Mouse (Mus musculus): Measurements from ENCODE around the gene Parn. TPM values are rescaled to one million over a fixed set of nuclear protein-coding genes. Genes with fewer than 3 reads are reported as not detected.
"Not testable (repeated sequence)": the region's sequence is repeated elsewhere in the genome, so short reads cannot be mapped to it uniquely, and the experiment has no call there.

Parn gene
- 10 to 100 TPM; 21.0 to 22.8 TPM for total RNA-seq (2021)
- long read RNA-seq, experiment 1, transcript Parn-201 (24 exons, 2,906 nt) = major isoform, 19 of 33 reads
- long read RNA-seq, experiment 1, partial matches to known transcripts = 4 of 33 reads
- long read RNA-seq, experiment 1, other reads (novel, unspliced or antisense) = 10 of 33 reads
- long read RNA-seq, experiment 2, transcript Parn-201 (24 exons, 2,906 nt) = major isoform, 17 of 32 reads
- long read RNA-seq, experiment 2, partial matches to known transcripts = 3 of 32 reads
- long read RNA-seq, experiment 2, other reads (novel, unspliced or antisense) = 12 of 32 reads

GRCm38 (mm10) chr16:13667878-13668343 lies at the start of gene Parn:
Gene Parn (minus strand): TSS chr16:13668170.
- peak; percentile 93 to 97 for DNase-seq (ENCODE audit: extremely low spot score in 1 of 2, low spot score in 2 of 2)
- peak within 1 kb of the TSS; percentile 95 for H3K27ac ChIP-seq
- H3K4me3 ChIP-seq = peak within 1 kb of the TSS; percentile 79
- TF ChIP-seq CTCF (IDR thresholded peaks at IDR 0.05) = no peak; the same call in 1 of the 2 replicates
- intact Hi-C loops (cut with DNase I) = no loop called here

- TF ChIP-seq CTCF (IDR thresholded peaks at IDR 0.05) = no peak
- H3K27ac ChIP-seq = no peak overlapping the region
- DNase-seq (ENCODE audit: extremely low spot score in 1 of 2, low spot score in 2 of 2) = no peak
- intact Hi-C loops (cut with DNase I) = no loop called here
- H3K4me3 ChIP-seq = no peak overlapping the region
Observed at GRCm38 (mm10) chr16:13716821-13717553, 49.0 kb upstream of the Parn start.

GRCm38 (mm10) chr16:13714910-13715309 lies 46.9 kb upstream of the Parn start:
- no peak for DNase-seq (ENCODE audit: extremely low spot score in 1 of 2, low spot score in 2 of 2)
- intact Hi-C loops (cut with DNase I) = no loop called here
- TF ChIP-seq CTCF (IDR thresholded peaks at IDR 0.05) = no peak
- Histone ChIP-seq H3K27ac (no peak overlapping the region), H3K4me3 (no peak overlapping the region)

- no peak for DNase-seq (ENCODE audit: extremely low spot score in 1 of 2, low spot score in 2 of 2)
- no peak overlapping the region for H3K4me3 ChIP-seq
- no peak overlapping the region for H3K27ac ChIP-seq
- intact Hi-C loops (cut with DNase I) = no loop called here
- TF ChIP-seq CTCF (IDR thresholded peaks at IDR 0.05) = no peak
Observed at GRCm38 (mm10) chr16:13704676-13705075, 36.7 kb upstream of the Parn start.

GRCm38 (mm10) chr16:13702184-13702583 lies 34.2 kb upstream of the Parn start:
- no peak overlapping the region for H3K27ac ChIP-seq
- intact Hi-C loops (cut with DNase I) = no loop called here
- no peak for DNase-seq (ENCODE audit: extremely low spot score in 1 of 2, low spot score in 2 of 2)
- H3K4me3 ChIP-seq = no peak overlapping the region
- TF ChIP-seq CTCF (IDR thresholded peaks at IDR 0.05) = no peak

GRCm38 (mm10) chr16:13698998-13699397 lies 31.0 kb upstream of the Parn start:
- no peak overlapping the region for H3K4me3 ChIP-seq
- no peak for DNase-seq (ENCODE audit: extremely low spot score in 1 of 2, low spot score in 2 of 2)
- H3K27ac ChIP-seq = no peak overlapping the region
- intact Hi-C loops (cut with DNase I) = no loop called here
- TF ChIP-seq CTCF (IDR thresholded peaks at IDR 0.05) = peak; percentile 27

DNA sequence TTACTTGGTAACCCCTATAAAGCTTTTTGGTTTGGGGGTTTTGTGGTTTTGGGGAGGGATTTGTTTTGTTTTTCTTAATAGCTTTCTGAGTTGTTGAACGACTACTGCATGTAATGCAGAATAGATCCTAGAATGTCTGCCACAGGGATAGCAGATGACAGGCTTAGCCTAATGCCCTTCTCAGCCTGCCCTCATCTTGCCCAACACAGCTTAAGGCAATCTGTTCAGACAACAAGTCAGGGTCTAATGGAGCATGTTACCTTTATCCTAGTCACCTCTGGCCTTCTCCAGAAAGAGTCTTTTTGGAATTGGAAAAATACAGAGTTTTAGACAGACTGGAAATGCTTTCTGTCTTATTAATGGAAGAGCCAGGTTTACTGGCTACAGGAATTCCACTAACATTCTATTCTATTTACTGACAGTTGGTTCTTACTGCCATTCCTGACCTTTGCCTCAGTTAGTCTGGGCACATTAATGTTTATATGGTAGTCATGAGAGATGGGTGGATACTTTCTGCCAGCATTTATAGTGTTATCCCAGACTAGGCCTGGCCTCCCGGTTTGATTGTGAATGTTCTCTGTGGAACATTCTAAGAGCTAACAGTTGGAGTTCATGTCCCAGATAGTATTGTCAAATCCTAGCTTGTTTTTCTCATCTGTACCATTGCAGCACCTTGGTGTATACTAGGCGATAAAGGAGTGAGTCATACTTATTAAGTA lies 10.8 kb upstream of the Parn start:
- TF ChIP-seq CTCF (IDR thresholded peaks at IDR 0.05) = no peak
- DNase-seq (ENCODE audit: extremely low spot score in 1 of 2, low spot score in 2 of 2) = no peak
- intact Hi-C loops (cut with DNase I) = no loop called here
- no peak overlapping the region for H3K4me3 ChIP-seq
- no peak overlapping the region for H3K27ac ChIP-seq

DNA sequence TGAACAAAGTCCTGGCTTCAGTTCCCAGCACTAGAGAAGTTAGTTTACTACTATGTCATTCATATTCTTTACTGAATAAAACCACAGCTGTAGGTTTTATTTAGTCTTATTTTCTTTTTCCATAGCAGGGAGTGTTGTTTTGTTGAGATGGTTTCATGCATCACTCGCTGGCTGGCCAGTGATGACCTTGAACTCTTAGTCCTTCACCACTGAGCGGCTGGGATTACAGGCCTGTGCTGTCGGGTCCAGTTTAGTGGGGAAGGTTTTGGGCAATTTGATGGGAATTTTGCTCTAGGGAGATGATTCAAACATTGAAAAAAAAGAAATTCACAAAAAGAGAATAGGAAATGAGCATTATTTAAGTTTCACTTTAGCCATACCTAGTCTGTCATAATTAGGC lies 6.5 kb upstream of the Parn start:
- Histone ChIP-seq H3K27ac (no peak overlapping the region), H3K4me3 (no peak overlapping the region)
- no peak for DNase-seq (ENCODE audit: extremely low spot score in 1 of 2, low spot score in 2 of 2)
- intact Hi-C loops (cut with DNase I) = no loop called here
- TF ChIP-seq CTCF (IDR thresholded peaks at IDR 0.05) = no peak

- Histone ChIP-seq H3K27ac (no peak overlapping the region), H3K4me3 (no peak overlapping the region)
- no peak for TF ChIP-seq CTCF (IDR thresholded peaks at IDR 0.05)
- intact Hi-C loops (cut with DNase I) = no loop called here
- DNase-seq (ENCODE audit: extremely low spot score in 1 of 2, low spot score in 2 of 2) = no peak
Observed at GRCm38 (mm10) chr16:13673114-13673513, 5.1 kb upstream of the Parn start.

DNA sequence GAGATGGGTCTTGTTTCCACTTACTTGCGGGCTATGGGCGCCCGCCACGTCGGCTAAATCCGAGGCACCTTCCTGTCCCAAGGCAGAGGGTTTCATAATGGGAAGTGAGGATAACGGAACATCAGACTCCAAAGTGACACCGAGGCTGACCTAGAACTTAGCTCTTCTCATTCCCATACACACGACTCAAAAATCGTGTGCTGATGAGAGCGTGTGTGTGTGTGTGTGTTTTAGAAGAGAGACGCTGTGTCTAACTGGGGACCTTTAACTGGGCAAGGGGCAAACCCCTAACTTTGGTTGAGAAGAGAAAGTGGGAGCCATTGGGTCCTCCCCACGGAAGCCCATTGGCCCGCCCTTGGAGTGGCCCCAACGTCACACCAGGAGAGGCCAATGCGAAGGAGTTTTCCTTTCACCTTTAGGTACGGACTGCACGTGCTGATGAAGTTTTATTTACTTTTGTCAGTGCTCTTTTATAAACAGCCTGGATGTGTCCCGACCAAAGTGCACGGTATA lies 4.5 kb upstream of the Parn start:
- intact Hi-C loops (cut with DNase I) = no loop called here
- H3K27ac ChIP-seq = peak overlapping the region; percentile 90
- peak overlapping the region; percentile 87 for H3K4me3 ChIP-seq
- TF ChIP-seq CTCF (IDR thresholded peaks at IDR 0.05) = no peak
- DNase-seq (ENCODE audit: extremely low spot score in 1 of 2, low spot score in 2 of 2) = peak; percentile 20 to 26

DNA sequence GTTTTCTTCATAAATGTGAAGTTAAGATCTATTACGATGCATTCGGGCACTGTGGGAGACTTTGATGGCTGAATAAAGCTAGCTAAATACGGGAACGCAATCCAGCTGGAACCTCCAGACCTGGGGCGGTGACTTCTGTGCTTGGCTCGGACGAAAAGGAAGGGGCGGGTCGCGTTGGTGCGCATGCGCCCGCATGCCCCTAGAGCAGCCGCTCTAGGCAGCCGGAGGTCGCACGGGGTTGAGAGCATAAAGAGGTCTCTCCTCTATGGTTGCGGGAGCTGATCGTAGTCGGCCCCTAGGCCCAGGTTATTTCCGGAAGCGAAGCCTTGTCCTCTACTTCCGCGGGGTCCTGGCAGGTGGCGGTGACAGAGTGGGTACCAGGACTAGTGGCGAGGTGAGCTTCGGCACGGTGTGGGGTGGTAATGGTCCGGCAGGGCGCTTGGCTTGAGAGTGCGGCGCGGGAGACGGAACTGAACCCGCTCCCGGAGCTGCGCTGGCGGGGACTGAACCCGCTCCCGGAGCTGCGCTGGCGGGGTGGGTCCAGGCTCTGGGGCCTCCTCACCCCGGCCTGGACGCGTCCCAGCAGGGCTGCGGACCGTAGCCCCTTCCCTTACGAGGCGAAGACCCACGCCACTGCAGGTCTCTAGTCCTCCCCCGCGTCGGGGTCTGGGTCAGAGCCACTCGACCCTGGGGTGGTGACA lies 3.9 kb upstream of the Parn start, which contains the start of the genes Bfar and 3110001I22Rik:
Bfar (plus strand) TSS at position 174 of the 701 bp plus-strand sequence.
3110001I22Rik (plus strand) TSS at position 245 of the 701 bp plus-strand sequence.
- Histone ChIP-seq H3K27ac (peak within 1 kb of the TSS; percentile 90), H3K4me3 (peak within 1 kb of the TSS; percentile 87)
- DNase-seq (ENCODE audit: extremely low spot score in 1 of 2, low spot score in 2 of 2) = peak; percentile 83 to 90
- no peak for TF ChIP-seq CTCF (IDR thresholded peaks at IDR 0.05)
- intact Hi-C loops (cut with DNase I) = no loop called here

DNA sequence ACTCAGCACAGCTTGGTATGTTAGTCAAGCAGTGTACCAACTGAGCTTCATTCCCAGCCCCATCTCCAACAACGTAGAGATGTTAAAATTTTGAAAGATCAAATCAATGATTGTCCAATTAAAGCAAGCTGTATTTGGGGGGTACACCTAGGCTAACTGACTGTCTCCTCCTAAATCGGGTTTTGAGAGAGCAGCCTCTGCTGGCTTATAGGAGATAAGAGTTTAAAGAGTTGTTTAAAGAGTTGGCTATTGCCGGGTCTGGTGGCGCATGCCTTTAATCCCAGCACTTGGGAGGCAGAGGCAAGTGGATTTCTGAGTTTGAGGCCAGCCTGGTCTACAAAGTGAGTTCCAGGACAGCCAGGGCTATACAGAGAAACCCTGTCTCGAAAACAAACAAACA lies 2.9 kb upstream of the Parn start:
- DNase-seq (ENCODE audit: extremely low spot score in 1 of 2, low spot score in 2 of 2); H3K4me3 ChIP-seq; intact Hi-C loops (cut with DNase I): not testable (repeated sequence)
- peak overlapping the region; percentile 90; the same call in 1 of the 2 replicates for H3K27ac ChIP-seq

All from left cerebral cortex, adult 2 months (tissue).